Mouse (Mus musculus): ENCODE results near the gene Gm17606.
"Not testable (repeated sequence)": the region's sequence is repeated elsewhere in the genome, so short reads cannot be mapped to it uniquely, and the experiment has no call there.

Gene Gm17606

GRCm38 (mm10) chr14:54640946-54641304 is at the start of gene Gm17606:
Gene Gm17606 (plus strand): TSS chr14:54640952.
- no peak for DNase-seq (ENCODE audit: low read depth, low spot score)

DNA sequence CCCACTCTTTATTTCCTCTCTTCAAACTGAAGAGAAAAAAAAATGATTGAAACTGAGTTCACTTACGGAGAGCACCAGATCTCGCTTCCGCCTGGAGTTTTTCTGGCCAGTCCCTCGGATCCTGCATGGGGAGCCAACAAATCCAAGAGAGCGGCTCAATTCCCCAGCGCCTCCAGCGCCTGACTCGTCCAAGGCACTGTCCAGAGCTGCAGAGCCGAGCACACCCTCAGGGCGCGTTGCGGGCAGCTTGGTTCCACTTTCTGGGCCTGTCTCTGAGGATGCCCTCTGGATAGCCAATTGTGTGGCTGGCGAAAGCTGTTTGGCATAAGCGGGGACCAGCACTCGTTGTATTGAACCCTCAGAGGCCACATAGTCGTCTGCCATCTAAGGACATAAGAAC is 49.7 kb upstream of the Gm17606 start:
- DNase-seq (ENCODE audit: low read depth, low spot score) = no peak

DNA sequence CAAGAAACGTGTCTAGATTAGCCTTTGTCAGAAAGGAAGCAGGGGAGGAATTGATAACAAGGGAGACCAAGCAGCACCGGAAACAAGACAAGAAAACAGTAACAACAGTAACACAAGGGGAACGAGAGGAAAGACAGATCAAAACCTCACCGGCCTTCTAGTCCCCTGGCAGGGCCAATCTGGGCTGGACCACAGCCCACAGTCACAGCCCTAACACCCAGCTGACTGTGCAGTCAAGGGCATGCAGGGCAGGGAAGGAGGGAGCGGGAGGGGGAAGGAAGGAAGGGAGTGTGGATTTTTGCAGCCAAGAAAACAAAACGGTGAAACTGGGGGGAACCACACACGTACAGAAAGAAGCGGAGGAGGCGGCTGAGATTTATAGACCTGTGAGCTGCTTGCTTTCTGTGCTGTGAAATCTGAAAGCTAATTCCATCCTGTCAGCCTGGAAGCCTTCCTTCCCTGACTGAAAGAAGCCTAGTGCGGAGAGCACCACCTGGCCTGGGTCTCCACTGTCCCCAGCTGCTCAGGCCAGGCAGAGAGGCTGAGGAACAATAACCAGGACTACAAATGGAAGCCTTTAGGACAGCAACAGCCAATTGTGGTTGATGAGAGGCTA is 48.3 kb upstream of the Gm17606 start:
- DNase-seq (ENCODE audit: low read depth, low spot score) = peak; percentile 82

GRCm38 (mm10) chr14:54594055-54594454 is 46.7 kb upstream of the Gm17606 start:
- DNase-seq (ENCODE audit: low read depth, low spot score) = peak; percentile 42

DNA sequence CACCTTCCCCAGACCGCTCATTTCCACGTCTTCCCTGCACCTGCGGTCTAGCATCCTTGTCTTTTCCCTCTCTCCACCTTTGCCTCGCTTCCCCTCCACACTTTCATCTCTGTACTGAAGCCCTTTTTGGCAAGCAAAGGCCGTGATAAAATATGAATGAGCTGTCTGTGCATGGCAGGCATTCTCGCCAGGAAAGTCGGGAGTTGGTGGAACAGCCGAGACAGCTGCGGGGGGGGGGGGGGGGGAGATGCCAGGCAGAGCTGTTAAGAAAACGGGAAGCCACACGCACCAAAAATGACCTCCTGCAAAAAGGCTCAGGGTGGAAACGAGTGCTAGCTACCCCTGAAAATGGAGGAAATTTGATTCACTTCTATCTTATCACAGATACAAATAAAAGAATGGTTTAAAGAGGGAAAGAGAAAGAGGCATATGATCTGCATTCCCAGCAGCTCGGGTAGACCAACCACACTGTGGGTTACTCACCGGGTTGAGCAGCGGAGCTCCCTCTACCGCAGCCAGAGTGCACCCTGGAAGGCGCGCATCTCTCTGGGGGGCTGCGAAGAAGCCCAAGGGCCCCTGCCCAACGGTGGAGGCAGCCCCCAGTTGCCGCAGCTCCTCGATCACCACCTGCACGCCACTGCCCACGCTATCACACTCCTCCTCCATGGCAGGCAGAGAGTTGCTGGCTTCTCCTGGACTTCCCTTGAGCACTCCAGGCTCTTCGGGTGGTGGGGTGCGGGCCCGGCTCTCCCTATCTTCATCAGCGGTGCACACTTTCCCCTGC is 45.9 kb upstream of the Gm17606 start:
- DNase-seq (ENCODE audit: low read depth, low spot score) = peak; percentile 83

GRCm38 (mm10) chr14:54597084-54597483 is 43.7 kb upstream of the Gm17606 start:
- no peak for DNase-seq (ENCODE audit: low read depth, low spot score)

DNA sequence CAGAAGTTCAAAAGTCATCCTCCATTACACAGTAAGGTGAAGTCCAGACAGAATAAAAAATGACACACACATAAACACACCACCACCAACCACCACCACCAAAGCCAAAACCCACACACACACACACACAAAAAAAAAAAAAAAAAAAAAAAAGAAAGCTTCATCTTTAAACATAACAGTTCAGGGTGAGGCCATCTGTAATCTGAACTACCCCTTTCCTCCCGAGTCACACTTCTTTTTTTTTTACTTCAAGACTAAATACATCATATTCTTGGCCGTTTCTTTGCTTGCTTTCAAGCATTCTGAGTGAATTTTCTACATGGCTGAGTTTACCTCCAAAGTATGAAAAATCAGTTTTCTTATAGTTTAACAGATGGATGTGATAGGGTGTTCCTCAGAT is 39.2 kb upstream of the Gm17606 start:
- no peak for DNase-seq (ENCODE audit: low read depth, low spot score)

- DNase-seq (ENCODE audit: low read depth, low spot score) = no peak
These were observed 38.1 kb upstream of the Gm17606 start for GRCm38 (mm10) chr14:54602613-54603012.

GRCm38 (mm10) chr14:54603038-54603654 is 37.6 kb upstream of the Gm17606 start:
- DNase-seq (ENCODE audit: low read depth, low spot score) = peak; percentile 99

- no peak for DNase-seq (ENCODE audit: low read depth, low spot score)
These were observed 37.1 kb upstream of the Gm17606 start for GRCm38 (mm10) chr14:54603686-54604085.

DNA sequence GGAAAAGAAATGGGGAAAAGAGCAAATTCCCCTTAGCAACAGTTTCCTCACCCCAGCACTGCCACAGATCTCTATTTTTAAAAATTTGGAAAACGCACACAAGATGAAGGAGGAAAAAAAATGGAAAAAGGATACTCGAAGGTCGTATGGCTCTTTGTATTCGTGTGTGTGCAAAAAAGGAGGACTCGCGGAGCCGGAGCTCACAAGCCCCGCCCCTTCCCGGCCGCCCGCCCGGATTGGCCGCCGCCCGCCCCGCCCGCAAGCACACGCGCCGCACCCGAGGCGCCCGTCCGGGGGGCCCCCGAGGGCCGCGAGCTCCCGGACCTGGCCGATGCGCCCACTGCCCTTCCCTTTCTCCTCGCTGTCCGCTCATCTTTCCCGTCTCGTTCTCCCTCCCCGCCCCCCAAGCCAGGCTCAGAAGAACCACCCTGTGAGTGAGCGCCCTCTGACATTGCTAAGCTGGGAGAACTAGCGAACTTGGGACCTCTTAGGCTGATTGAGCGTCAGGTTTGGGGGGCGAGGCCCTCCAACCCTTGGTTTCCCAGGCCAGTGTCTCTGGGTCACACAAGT is 34.9 kb upstream of the Gm17606 start, which contains the start of gene 4931414P19Rik:
4931414P19Rik (minus strand) TSS at position 242 of the 570 bp plus-strand sequence.
- peak; percentile 80 for DNase-seq (ENCODE audit: low read depth, low spot score)

- no peak for DNase-seq (ENCODE audit: low read depth, low spot score)
These were observed 33.5 kb upstream of the Gm17606 start for GRCm38 (mm10) chr14:54607226-54607625.

DNA sequence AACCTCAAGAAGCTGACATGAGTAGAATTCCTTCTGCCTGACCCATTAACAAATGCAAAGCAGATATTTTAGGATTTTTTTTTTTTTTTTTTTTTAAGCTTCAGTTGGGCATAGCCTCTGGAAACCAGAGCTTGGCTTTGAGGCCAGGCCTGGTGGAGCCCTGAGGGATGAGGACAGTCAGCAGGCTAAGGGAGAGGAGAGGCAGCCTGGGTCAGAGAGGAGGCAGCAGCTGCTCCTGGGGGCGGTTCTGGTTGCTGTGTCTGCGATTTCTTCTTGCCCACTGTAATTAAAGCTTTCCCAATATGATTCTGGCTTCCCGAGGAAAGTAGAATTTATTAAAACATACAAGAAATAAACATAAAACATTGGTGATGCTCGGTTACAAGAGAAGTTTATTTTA is 31.5 kb upstream of the Gm17606 start:
- DNase-seq (ENCODE audit: low read depth, low spot score) = no peak

DNA sequence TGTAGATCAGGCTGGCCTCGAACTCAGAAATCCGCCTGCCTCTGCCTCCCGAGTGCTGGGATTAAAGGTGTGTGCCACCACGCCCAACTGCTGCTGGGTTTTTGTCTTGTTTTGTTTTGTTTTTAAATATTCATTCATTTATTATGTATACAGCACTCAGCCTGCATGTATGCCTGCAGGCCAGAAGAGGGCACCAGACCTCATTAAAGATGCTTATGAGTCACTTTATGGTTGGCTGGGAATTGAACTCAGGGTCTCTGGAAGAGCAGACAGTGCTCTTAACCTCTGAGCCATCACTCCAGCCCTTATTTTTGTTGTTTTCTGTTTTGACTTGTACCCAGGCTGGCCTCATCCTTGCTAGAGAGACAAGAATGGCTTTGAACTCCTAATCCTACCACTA is 30.8 kb upstream of the Gm17606 start:
- DNase-seq (ENCODE audit: low read depth, low spot score) = peak; percentile 45

DNA sequence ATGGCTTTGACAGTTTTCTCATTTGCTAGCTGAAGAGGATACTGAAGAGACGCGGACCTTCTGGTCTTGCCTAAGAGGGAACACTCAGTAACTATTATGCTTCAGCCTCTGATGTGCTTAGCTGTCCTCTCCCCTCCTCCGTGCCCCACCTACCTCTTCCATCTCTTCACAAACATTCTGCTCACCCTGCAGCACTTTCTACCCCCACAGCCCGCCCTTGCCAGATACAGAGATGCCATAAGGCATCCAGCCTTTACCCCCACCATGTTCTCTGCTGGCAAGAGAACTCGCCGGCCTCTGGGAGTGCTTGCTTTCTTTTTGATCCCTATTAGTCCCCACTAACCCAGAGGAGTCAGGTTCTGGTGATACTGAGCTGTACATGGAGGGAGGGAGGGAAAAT is 30.1 kb upstream of the Gm17606 start:
- peak; percentile 84 for DNase-seq (ENCODE audit: low read depth, low spot score)

DNA sequence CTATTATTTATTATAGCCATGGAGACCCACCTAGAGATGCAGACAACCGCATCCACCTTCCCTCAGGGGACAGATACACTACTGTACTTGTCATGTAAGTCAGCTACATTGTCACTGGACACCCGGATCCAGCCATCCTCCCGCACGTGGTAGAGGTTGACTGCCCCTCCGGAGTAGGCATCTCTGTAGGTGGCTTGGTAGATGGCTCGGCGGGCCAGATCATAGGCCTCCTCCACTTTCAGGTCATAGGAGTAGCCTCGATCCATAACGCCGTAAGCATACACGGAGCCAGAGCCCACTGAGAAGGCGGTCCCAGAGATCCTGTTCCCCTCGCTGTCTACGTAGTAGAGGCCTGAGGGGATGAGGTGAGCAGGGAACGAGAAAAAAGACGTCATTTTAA is 26.6 kb upstream of the Gm17606 start:
- DNase-seq (ENCODE audit: low read depth, low spot score) = not testable (repeated sequence)

- DNase-seq (ENCODE audit: low read depth, low spot score) = no peak
These were observed 24.4 kb upstream of the Gm17606 start for GRCm38 (mm10) chr14:54616226-54616825.

DNA sequence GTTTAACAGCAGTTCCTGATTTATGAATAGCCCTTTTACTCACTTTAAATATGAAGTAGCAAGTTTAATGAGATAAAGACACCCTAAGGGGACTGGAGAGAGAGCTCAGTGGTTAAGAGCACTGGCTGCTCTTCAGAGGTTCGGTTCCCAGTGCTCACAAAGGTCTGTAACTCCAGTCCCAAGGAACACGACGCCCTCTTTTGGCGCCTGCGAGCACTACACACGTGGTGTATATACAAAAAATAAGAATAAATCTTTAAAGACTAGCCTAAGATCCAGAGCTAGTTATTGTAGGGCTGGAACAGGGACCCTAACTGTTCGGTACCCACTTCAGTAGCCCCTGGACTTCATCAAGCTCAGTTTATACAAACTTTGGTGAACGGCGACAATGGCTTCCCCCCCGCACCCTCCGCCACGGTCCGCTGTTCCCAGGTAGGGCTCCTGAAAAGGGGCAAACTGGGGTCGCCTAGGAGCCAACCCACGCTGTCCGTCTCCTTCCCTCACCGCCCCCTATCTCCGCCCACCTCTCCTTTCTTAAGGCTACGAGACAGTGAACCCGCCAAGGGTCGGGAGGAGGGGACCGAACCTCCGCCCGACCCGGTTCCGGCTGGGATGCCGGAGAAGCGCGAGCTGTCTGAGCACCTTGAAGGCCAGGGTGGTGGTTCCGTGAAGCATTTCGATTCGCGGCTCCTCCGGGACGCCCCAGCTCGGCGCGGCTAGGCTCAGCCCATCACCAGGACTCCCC is 23.4 kb upstream of the Gm17606 start:
- no peak for DNase-seq (ENCODE audit: low read depth, low spot score)

DNA sequence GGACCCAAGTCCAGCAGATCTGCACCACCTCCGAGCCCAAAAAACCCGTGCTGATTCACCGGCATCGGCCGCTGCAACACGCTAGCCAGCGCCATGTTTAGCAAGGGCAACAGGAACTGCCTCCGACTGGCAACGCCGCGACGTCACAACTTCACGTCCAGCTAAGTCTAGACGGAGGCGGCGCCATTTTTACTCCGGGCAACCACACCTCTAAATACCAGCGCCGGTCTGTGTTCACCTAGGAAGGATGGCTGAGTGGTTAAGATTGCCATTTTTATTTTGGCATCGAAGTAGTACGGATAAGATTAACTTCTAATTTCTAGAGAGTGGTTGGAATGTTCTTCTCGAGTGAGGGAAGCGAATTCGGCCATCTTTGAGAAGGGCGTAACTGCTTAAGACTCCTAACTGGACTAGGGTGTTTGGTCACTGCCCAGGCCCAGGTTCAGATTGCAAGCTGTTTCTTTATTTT is 22.8 kb upstream of the Gm17606 start, which contains the start of gene Psmb5:
Psmb5 (minus strand) TSS at position 126 of the 469 bp plus-strand sequence.
- peak; percentile 96 for DNase-seq (ENCODE audit: low read depth, low spot score)

DNA sequence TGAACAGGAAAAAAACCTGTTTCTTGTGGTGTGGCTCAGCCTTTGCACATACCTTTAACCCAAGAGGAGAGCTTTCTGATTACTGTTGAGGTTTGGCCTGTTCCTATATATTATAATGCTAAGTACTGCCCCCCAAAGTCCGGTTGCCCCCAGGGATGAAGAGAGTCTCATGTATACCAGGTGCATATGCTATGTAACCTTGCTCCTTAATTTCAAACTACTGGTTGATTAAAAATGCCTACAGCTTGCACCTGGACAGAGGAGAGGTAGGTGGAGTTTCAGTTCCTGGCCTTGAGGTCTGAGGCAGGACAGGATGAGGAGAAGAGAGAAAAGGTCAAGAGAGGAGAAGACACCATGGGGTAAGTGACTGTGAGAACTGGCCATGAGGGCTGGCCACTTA is 19.6 kb upstream of the Gm17606 start, which contains the start of gene Psmb11:
Psmb11 (plus strand) TSS at position 301 of the 400 bp plus-strand sequence.
- no peak for DNase-seq (ENCODE audit: low read depth, low spot score)

GRCm38 (mm10) chr14:54623334-54623733 is 17.4 kb upstream of the Gm17606 start:
- no peak for DNase-seq (ENCODE audit: low read depth, low spot score)
